Mouse (Mus musculus): ENCODE results near the gene Zmym4. TPM values are rescaled to one million over a fixed set of nuclear protein-coding genes. Genes with fewer than 3 reads are reported as not detected.

Gene Zmym4
- total and polyA plus RNA-seq, 3 experiments, result 13.6 to 22.8 (median 18.0) TPM

DNA sequence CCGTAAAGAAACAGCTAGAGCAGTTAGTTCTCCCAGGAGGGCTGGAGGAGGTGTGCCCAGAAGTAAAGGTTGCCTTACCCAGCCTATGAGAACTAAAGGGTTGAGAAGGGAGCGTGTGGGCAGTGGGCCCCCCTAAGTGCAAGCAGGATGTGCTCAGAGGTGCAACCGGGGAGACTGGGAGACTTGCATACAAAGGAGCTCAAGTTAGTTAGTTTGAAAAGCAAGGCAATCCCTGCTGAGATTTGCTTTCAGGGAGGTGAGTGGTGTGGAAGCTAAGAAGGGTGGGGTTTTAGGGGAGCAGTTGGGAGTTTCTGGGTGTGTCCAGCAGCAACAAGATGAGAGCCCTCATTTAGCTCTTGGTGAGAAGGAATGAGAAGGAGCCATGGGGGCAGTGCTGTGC, 125.0 kb downstream of the Zmym4 start:
- H3K27ac ChIP-seq (ENCODE audit: insufficient read depth, low read depth), result no peak overlapping the region
- peaks cover 0 to 12% of the 10 kb centered on the region in 2 experiments; a peak in 1 of 4 replicates for H3K4me1 ChIP-seq (ENCODE audit: control insufficient read depth in 1 of 2, insufficient read depth in 2 of 2)
- TF ChIP-seq MAX (IDR thresholded peaks at IDR 0.05; ENCODE audit: low read length), result no peak
- TF ChIP-seq TBP (conservative IDR thresholded peaks at IDR 0.05; ENCODE audit: low read depth, low read length), result no peak
- TF ChIP-seq MEF2A (IDR thresholded peaks at IDR 0.05; ENCODE audit: borderline replicate concordance, low read depth, low read length), result no peak
- no peak for TF ChIP-seq NELFE (IDR thresholded peaks at IDR 0.05; ENCODE audit: low read depth, low read length)
- no peak for TF ChIP-seq RCOR1 (conservative IDR thresholded peaks at IDR 0.05; ENCODE audit: low read depth, low read length)
- TF ChIP-seq KAT2A (IDR thresholded peaks at IDR 0.05; ENCODE audit: insufficient replicate concordance, low read length), result no peak
- no peak for TF ChIP-seq CHD1 (IDR thresholded peaks at IDR 0.05; ENCODE audit: low read depth, low read length)
- TF ChIP-seq POLR2A (IDR thresholded peaks at IDR 0.05; ENCODE audit: low read depth, low read length), result no peak
- no peak for TF ChIP-seq HCFC1 (IDR thresholded peaks at IDR 0.05; ENCODE audit: low read depth, low read length)
- no peak for TF ChIP-seq RAD21 (IDR thresholded peaks at IDR 0.05; ENCODE audit: low read depth, low read length)
- H3K9ac ChIP-seq (ENCODE audit: insufficient read depth, low read depth), result no peak overlapping the region
- H3K36me3 ChIP-seq (replicated peaks in 1 of 2; ENCODE audit: control insufficient read depth in 1 of 2, insufficient read depth in 1 of 2, low read length in 1 of 2), result peaks cover 46 to 89% of the 10 kb centered on the region in 2 experiments
- DNase-seq (ENCODE audit: extremely low read depth), result no peak
- dilution Hi-C loops (cut with MboI; ENCODE audit: extremely low pct_ligation_motif_present, extremely low pct_unique_long_range_greater_than_20kb, low sequenced_read_pairs), result no loop called here
- H3K4me3 ChIP-seq (replicated peaks in 1 of 3; ENCODE audit: low read depth in 2 of 3, low read length in 2 of 3, poor library complexity in 1 of 3), result no peak overlapping the region
- H3K27me3 ChIP-seq (replicated peaks), result no peaks in the 10 kb centered on the region
- H3K4me2 ChIP-seq (ENCODE audit: insufficient read depth, low read depth, poor library complexity, severe bottlenecking), result no peak overlapping the region
- no peaks in the 10 kb centered on the region for H3K9me3 ChIP-seq (replicated peaks; ENCODE audit: low read length)
- in situ Hi-C loops (cut with MboI; ENCODE audit: low pct_ligation_motif_present, low pct_unique_long_range_greater_than_20kb, low sequenced_read_pairs), result loop anchor here (5.0 to 10.0 kb wide), 2 partner anchors 96 to 238 kb away; partner anchors contain the start of gene 5730409E04Rik
- H3K79me2 ChIP-seq (replicated peaks; ENCODE audit: control insufficient read depth, extremely low read depth, insufficient read depth, poor library complexity, severe bottlenecking), result no peaks in the 10 kb centered on the region

- DNase-seq (ENCODE audit: extremely low read depth), result no peak
- in situ Hi-C loops (cut with MboI; ENCODE audit: low pct_ligation_motif_present, low pct_unique_long_range_greater_than_20kb, low sequenced_read_pairs), result loop anchor here (5.0 to 10.0 kb wide), 2 partner anchors 94 to 236 kb away; partner anchors contain the start of gene 5730409E04Rik
- Histone ChIP-seq H3K9me3 (replicated peaks; ENCODE audit: low read length) (no peaks in the 10 kb centered on the region), H3K27me3 (replicated peaks) (no peaks in the 10 kb centered on the region), H3K27ac (ENCODE audit: insufficient read depth, low read depth) (no peak overlapping the region), H3K4me3 (replicated peaks in 1 of 3; ENCODE audit: low read depth in 2 of 3, low read length in 2 of 3, poor library complexity in 1 of 3) (no peak overlapping the region), H3K79me2 (replicated peaks; ENCODE audit: control insufficient read depth, extremely low read depth, insufficient read depth, poor library complexity, severe bottlenecking) (no peaks in the 10 kb centered on the region), H3K4me1 (ENCODE audit: control insufficient read depth in 1 of 2, insufficient read depth in 2 of 2) (peaks cover 0 to 7% of the 10 kb centered on the region in 2 experiments; a peak in 1 of 4 replicates), H3K4me2 (ENCODE audit: insufficient read depth, low read depth, poor library complexity, severe bottlenecking) (no peak overlapping the region), H3K9ac (ENCODE audit: insufficient read depth, low read depth) (no peak overlapping the region), H3K36me3 (replicated peaks in 1 of 2; ENCODE audit: control insufficient read depth in 1 of 2, insufficient read depth in 1 of 2, low read length in 1 of 2) (peaks cover 45 to 86% of the 10 kb centered on the region in 2 experiments)
- dilution Hi-C loops (cut with MboI; ENCODE audit: extremely low pct_ligation_motif_present, extremely low pct_unique_long_range_greater_than_20kb, low sequenced_read_pairs), result no loop called here
- TF ChIP-seq MAX (IDR thresholded peaks at IDR 0.05; ENCODE audit: low read length) (no peak), CHD2 (IDR thresholded peaks at IDR 0.05; ENCODE audit: low read length) (no peak), USF1 (IDR thresholded peaks at IDR 0.05; ENCODE audit: low read depth, low read length) (no peak), ELF1 (IDR thresholded peaks at IDR 0.05; ENCODE audit: low read depth, low read length) (no peak), TBP (conservative IDR thresholded peaks at IDR 0.05; ENCODE audit: low read depth, low read length) (no peak), USF2 (conservative IDR thresholded peaks at IDR 0.05; ENCODE audit: low read depth, low read length) (no peak), HCFC1 (IDR thresholded peaks at IDR 0.05; ENCODE audit: low read depth, low read length) (no peak), ZC3H11A (IDR thresholded peaks at IDR 0.05; ENCODE audit: low read depth, low read length) (no peak), E2F4 (IDR thresholded peaks at IDR 0.05; ENCODE audit: insufficient replicate concordance, low read depth, low read length) (no peak), IRF4 (IDR thresholded peaks at IDR 0.05; ENCODE audit: low read depth, low read length) (no peak), BHLHE40 (IDR thresholded peaks at IDR 0.05; ENCODE audit: low read depth, low read length) (no peak), PAX5 (IDR thresholded peaks at IDR 0.05; ENCODE audit: low read length) (no peak), SMC3 (IDR thresholded peaks at IDR 0.05; ENCODE audit: low read depth, low read length) (no peak), ZNF384 (IDR thresholded peaks at IDR 0.05; ENCODE audit: low read depth, low read length) (no peak), MAZ (IDR thresholded peaks at IDR 0.05; ENCODE audit: low read depth, low read length) (no peak), EP300 (IDR thresholded peaks at IDR 0.05; ENCODE audit: low read length) (no peak), CTCF (conservative IDR thresholded peaks at IDR 0.05 in 1 of 2, IDR thresholded peaks at IDR 0.05 in 1 of 2; ENCODE audit: low read depth in 2 of 2, low read length in 2 of 2) (no peak)
Observed at GRCm38 (mm10) chr4:126840996-126841560, 126.9 kb downstream of the Zmym4 start.

Measured in CH12.LX (cell line).